8 mouse cellular contexts compared by ENCODE assay signal in genomic region chr11:98937914-98938694, GRCm38 (mm10). TPM values are rescaled to one million over a fixed set of nuclear protein-coding genes. Genes with fewer than 3 reads are reported as not detected.
DNase-seq lines count a peak whose midpoint lies in the region; ATAC-seq and TF ChIP-seq lines count a peak whose summit lies in the region.

No protein-coding gene starts in this region.

- peak overlapping the region; percentile 80 for H3K27ac ChIP-seq in left cerebral cortex, adult 2 months
- H3K27ac ChIP-seq in heart, embryonic 14.5 days (replicated peaks in 1 of 2; ENCODE audit: control insufficient read depth in 1 of 2, insufficient read depth in 1 of 2, low read depth in 2 of 2, low read length in 2 of 2): peak overlapping the region; percentile 78 to 96
- H3K27ac ChIP-seq in midbrain, embryonic 12.5 days (replicated peaks): peak overlapping the region; percentile 31; the same call in 1 of the 2 replicates

- under 1% methylated on average over 39 of the region's 39 CpGs for WGBS in heart, embryonic 14.5 days
- under 1% methylated on average over 39 of the region's 39 CpGs for WGBS in midbrain, embryonic 12.5 days

- no peak for ATAC-seq in heart, embryonic 14.5 days (ENCODE audit: insufficient number of reproducible peaks, insufficient read depth, low FRiP score, low read depth)
- no peak for ATAC-seq in midbrain, embryonic 12.5 days (ENCODE audit: low FRiP score, low read depth)

- peak overlapping the region; percentile 72 for H3K4me2 ChIP-seq in heart, embryonic 14.5 days (ENCODE audit: low read length)
- peak overlapping the region; percentile 92 for H3K4me2 ChIP-seq in midbrain, embryonic 12.5 days (replicated peaks)

- peak overlapping the region; percentile 95 for H3K9ac ChIP-seq in heart, embryonic 14.5 days (ENCODE audit: low read length)
- peak overlapping the region; percentile 62 for H3K9ac ChIP-seq in midbrain, embryonic 12.5 days (replicated peaks)

- peaks cover 62 to 65% of the 10 kb centered on the region in 2 experiments for H3K4me1 ChIP-seq in heart, embryonic 14.5 days (ENCODE audit: control insufficient read depth in 2 of 2, insufficient read depth in 2 of 2, low read length in 2 of 2)
- H3K4me1 ChIP-seq in midbrain, embryonic 12.5 days: peaks cover 70% of the 10 kb centered on the region

- no peaks in the 10 kb centered on the region for H3K27me3 ChIP-seq in heart, embryonic 14.5 days (ENCODE audit: control insufficient read depth, insufficient read depth, low read length)
- H3K27me3 ChIP-seq in midbrain, embryonic 12.5 days: peaks cover 61% of the 10 kb centered on the region

- no peaks in the 10 kb centered on the region for H3K9me3 ChIP-seq in heart, embryonic 14.5 days (ENCODE audit: control insufficient read depth, low read length)
- H3K9me3 ChIP-seq in midbrain, embryonic 12.5 days: no peaks in the 10 kb centered on the region

- peak overlapping the region; percentile 57 for H3K4me3 ChIP-seq in left cerebral cortex, adult 2 months
- H3K4me3 ChIP-seq in heart, embryonic 14.5 days (ENCODE audit: control insufficient read depth in 1 of 2, insufficient read depth in 1 of 2, low read depth in 1 of 2, low read length in 2 of 2): peak overlapping the region; percentile 86 to 87
- H3K4me3 ChIP-seq in midbrain, embryonic 12.5 days: peak overlapping the region; percentile 59

- intact Hi-C loops in left cerebral cortex, adult 2 months (cut with DNase I): no loop called here
- intact Hi-C loops in left cerebral cortex, postnatal 36 days (cut with DNase I): no loop called here

- peak in 1 of 2 experiments; percentile 48 for DNase-seq in left cerebral cortex, adult 2 months (ENCODE audit: extremely low spot score in 1 of 2, low spot score in 2 of 2)
- no peak for DNase-seq in left cerebral cortex, postnatal 36 days (ENCODE audit: low spot score in 2 of 2)
- DNase-seq in adrenal gland, postnatal 25 days: peak; percentile 63
- peak; percentile 57 to 82 for DNase-seq in kidney, postnatal 36 days
- peak; percentile 84 for DNase-seq in thymus, postnatal 4 days
- DNase-seq in urinary bladder, adult 2 months (ENCODE audit: low spot score): no peak

- TF ChIP-seq CTCF in left cerebral cortex, adult 2 months (IDR thresholded peaks at IDR 0.05): no peak

- H3K36me3 ChIP-seq in heart, embryonic 14.5 days (ENCODE audit: control insufficient read depth, insufficient read depth, low read length): 0 out of 2 replicates have a peak, but pooled peaks cover 4% of the 10 kb centered on the region
- H3K36me3 ChIP-seq in midbrain, embryonic 12.5 days: no peaks in the 10 kb centered on the region

RNA-seq across cellular contexts. Expression of gene Rara, which starts 10.5 kb away (rescaled TPM):
- total RNA-seq in left cerebral cortex, adult 2 months (2021): 10 to 100 TPM; 14.0 to 18.7 TPM
- total RNA-seq in left cerebral cortex, postnatal 36 days (2021): 10 to 100 TPM; 10.5 to 11.6 TPM
- total RNA-seq in adrenal gland, postnatal 25 days (2021): 21.8 and 27.7 TPM in 2 replicates
- polyA plus RNA-seq in heart, embryonic 14.5 days (2014; fragmentation: Nextera tagmentation; extraction: Ambion mirVana): 31.4 and 33.4 TPM in 2 replicates
- 15.5 and 17.3 TPM in 2 replicates for polyA plus RNA-seq in midbrain, embryonic 12.5 days (2016; fragmentation: Nextera tagmentation; extraction: Ambion mirVana)
- polyA plus RNA-seq in urinary bladder, adult 2 months (2012; rRNA removed): 8.5 and 13.7 TPM in 2 replicates

RNA-seq across cellular contexts. Expression of gene Cdc6, which starts 30.5 kb away (rescaled TPM):
- total RNA-seq in left cerebral cortex, adult 2 months (2021): under 1 TPM; 0.35 to 0.36 TPM
- total RNA-seq in left cerebral cortex, postnatal 36 days (2021): under 1 TPM; 0.39 to 0.47 TPM
- 1.7 and 4.3 TPM in 2 replicates for total RNA-seq in adrenal gland, postnatal 25 days (2021)
- polyA plus RNA-seq in heart, embryonic 14.5 days (2014; fragmentation: Nextera tagmentation; extraction: Ambion mirVana): 15.6 and 17.5 TPM in 2 replicates
- 28.3 and 29.0 TPM in 2 replicates for polyA plus RNA-seq in midbrain, embryonic 12.5 days (2016; fragmentation: Nextera tagmentation; extraction: Ambion mirVana)
- 2.7 and 3.8 TPM in 2 replicates for polyA plus RNA-seq in urinary bladder, adult 2 months (2012; rRNA removed)

RNA-seq across cellular contexts. Expression of gene Gjd3, which starts 44.7 kb away (rescaled TPM):
- total RNA-seq in left cerebral cortex, adult 2 months (2021): 1 to 10 TPM; 1.4 to 3.2 TPM
- 1 to 10 TPM; 2.0 TPM for total RNA-seq in left cerebral cortex, postnatal 36 days (2021)
- not detected in 2 replicates for total RNA-seq in adrenal gland, postnatal 25 days (2021)
- polyA plus RNA-seq in heart, embryonic 14.5 days (2014; fragmentation: Nextera tagmentation; extraction: Ambion mirVana): 1.00 and 2.3 TPM in 2 replicates
- polyA plus RNA-seq in midbrain, embryonic 12.5 days (2016; fragmentation: Nextera tagmentation; extraction: Ambion mirVana): 0.67 and 0.80 TPM in 2 replicates
- polyA plus RNA-seq in urinary bladder, adult 2 months (2012; rRNA removed): 0.55 and 0.87 TPM in 2 replicates

Comparison
In these comparisons a context has a peak if more than half of its experiments do, and no peak if none do; other contexts are left out.
1. DNase-seq: peak in adrenal gland, postnatal 25 days (single experiment), kidney, postnatal 36 days (2 of 2) and thymus, postnatal 4 days (single experiment); none in left cerebral cortex, postnatal 36 days (0 of 2) and urinary bladder, adult 2 months (single experiment).
2. H3K27ac ChIP-seq: peak in every context shown above with its lines; median percentile 87 in heart, embryonic 14.5 days; 80 in left cerebral cortex, adult 2 months; 31 in midbrain, embryonic 12.5 days.
3. Peak in every context shown above with its lines, with median percentiles within 50 percentile points of each other: H3K4me3 ChIP-seq.